Mouse (Mus musculus) NIH3T3 (cell line): ENCODE measurements at regions not wholly inside any gene's neighbourhood (a gene's known extent, or its start where the extent isn't known, plus 50 kb on each side); places are given as distances from the start of the nearest gene placed in this dataset.
A peak's percentile ranks its signal among the peaks of the same experiment; 100 is the strongest.

Experiments
- DNase-seq: peaks from one replicate; pipeline ENCODE4 v3.0.0-alpha.2; 2012; ENCODE audit warnings: low read depth

GRCm38 (mm10) chr16:62681880-62682279, 104.7 kb downstream of the Nsun3 start:
- DNase-seq: no peak

DNA sequence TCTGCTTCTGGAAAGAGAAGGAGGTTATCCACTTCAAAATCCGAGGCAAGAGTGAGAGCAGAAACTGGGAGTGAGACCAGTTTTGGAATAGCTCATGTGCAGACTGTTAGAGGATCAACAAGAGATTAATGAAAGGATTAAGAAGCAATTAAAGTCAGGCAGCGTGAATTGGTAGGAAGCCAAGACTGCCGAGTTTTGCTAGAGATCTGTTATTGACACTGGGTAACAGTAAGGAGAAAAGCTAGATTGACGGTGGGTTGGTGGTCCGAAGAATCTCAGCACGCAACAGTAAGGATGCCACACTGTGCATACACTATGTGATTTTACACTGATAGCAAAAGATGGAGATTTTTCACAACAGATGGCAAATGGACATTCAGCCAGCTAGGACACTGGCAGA, 109.8 kb downstream of the Nsun3 start:
- no peak for DNase-seq

GRCm38 (mm10) chr16:62657383-62657782, 129.2 kb downstream of the Nsun3 start:
- DNase-seq: no peak

DNA sequence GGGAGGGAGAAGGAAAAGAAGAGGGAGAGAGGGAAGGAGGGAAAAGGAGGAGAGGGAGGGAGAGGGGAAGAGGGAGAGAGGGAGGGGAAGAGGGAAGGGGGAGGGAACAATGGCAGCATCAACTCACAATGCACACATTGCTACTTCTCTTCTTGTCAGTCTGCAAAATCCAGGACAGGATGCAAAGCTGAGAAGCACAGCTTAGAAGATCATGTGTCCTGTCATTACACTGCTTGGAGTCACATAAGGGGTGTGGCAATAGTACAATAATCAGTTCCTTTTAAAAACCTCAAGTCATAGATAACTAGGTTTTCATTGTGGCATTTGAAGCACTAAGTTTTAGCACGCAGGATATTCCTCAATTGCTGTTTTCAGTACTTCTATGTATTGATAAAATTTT, 132.2 kb downstream of the Nsun3 start:
- no peak for DNase-seq

DNA sequence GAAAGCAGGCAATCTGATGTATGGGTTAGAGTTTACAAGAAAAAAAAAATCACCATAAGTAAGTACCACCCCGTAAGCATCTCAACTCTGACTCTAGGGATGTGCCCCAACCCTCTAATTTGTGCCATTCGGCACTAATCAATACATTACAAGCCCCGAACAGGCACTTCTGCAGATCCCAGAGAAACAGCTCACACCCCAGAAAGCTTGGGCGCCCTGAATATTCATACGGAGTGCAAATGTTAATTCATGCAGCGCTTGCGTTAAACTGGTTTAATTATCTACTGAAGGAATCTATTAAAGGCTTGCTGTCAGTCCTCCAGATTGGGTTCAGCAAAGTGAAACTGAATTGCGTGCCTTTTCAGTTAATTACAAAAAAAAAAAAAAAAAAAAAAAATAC, 132.8 kb downstream of the Nsun3 start:
- DNase-seq: no peak

DNA sequence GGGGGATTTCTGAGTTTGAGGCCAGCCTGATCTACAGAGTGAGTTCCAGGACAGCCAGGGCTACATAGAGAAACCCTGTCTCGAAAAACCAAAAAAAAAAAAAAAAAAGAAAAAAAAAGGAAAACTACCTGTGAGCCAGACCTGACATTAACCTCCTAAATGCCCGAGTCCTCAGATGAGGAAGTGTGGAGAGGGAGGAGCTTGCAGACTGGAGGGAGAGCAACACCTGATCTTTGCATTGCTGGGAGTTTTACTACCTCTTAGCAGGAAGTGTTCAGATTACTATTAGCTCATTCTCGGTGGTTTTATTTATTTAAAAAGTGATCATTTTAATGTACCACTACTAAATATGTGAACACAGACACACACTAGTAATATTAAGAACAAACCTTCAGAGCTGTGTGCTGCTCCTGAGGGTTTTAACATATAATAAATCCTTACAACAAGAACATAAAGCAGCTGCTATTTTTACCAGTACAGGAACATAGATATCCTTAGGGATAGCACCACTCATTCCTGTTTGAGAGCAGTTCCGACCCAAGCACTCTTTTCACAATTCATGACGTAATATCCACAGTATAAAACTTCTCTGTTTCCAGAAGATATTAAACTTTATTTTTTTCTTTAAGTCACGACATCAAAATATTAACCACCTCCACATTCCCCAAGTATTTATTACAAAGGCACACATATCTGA, 133.7 kb downstream of the Nsun3 start:
- DNase-seq: no peak

- no peak for DNase-seq
These were observed 135.8 kb downstream of the Nsun3 start for GRCm38 (mm10) chr16:62650856-62651255.

DNA sequence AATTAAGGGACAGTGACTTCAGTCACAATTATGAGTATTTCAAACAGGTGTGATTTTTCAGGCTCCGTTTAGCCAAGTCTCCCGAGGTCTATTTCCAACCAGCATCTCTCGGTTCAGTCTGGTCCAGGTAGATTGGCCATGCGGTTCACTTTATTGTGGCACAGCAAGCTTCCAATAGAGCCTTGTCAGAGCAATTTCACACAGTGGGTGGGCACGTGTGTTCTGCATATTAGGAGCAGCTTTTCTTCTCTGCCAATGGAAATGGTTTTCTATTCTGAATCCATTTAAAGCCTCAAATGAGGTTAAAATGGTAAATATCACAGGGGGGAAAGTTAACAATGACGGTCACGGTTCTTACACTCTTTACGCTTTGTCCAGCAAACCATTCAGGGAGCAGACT, 138.3 kb downstream of the Nsun3 start:
- no peak for DNase-seq

- DNase-seq: peak; percentile 42
These were observed 140.5 kb downstream of the Nsun3 start for GRCm38 (mm10) chr16:62646113-62646512.

DNA sequence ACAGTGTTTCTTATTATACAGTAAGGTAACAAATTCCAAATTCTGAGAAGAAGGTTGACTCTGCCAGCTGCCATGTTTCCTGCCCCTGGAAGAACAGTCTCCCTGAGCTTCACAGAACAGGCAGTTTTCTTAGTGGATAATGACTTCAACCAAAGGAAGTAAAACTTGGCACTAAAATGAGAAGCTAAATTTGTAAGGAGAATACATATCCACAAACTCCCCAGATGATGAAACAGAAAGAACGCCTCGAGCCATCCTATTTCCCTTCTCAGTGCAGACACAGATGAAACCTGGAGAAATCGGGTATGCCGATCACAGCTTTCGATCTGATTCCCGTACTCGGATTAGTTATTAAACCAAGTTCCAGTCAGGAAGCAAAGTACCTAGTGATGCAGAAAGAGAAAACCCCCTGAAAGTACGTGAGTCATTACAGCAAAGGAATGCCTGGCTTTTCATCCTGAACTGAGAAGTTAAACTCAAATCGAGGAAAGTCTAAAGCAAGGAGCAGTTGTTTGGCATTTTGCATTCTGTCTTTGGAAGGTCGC, 143.7 kb downstream of the Nsun3 start:
- DNase-seq: no peak

DNA sequence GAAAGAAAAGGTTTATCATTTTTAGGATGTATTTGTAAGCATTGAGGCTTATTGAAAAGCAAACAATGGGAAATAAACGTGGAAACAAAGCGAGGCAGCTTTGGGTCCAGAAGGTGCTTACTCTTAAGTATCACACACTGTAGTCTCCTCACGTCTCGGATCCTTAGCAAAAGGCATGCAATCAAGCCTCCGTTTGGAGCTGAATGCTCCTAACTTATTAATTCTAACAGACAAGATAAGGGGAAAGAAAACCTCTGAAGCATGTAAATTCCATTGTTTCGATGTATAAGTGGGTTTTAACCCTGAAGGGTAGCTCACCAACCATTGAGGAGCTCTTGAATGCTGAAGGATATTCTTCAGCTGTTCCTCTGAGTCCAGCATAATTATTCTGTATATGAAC, 162.7 kb downstream of the Nsun3 start:
- DNase-seq: no peak

DNA sequence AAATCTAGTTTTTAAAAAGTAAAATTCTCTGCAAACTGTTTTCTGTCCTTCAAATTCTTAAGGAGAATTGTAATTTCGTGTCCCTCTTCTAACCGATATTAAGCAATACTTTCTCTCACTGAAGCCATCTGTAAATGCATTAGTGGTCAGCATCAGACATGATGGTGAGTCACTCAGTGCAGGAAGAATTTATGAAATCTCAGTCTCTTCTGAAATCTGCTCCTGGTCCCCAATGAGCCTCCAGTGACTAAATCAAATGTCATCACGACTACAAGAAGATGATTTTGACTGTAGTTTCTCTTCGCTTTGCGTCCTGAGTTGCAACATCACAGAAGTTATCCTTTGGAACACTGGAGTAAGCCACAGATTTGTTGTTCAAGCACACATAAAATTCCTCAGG, 175.7 kb downstream of the Nsun3 start:
- DNase-seq: peak; percentile 2

DNA sequence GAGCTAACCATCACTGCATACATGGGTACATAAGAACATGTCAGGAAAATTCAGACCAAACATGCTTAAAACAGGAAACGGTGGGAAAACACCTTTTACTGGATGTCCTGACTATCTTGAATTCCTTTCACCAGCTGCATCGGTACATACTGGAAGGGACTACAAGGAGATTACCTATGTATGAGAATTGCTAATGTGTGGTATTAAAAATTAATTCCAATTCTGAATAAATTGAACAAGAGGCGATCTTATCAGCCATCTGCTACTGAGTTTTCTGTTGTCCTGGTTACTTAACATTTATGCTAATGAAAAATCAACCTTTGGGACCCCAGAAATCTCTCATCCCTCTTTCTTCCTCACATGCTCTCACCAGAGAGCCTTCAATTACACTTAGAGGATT, 178.0 kb downstream of the Nsun3 start:
- no peak for DNase-seq

- DNase-seq: peak; percentile 3
These were observed 180.7 kb downstream of the Nsun3 start for GRCm38 (mm10) chr16:62605920-62606319.

DNA sequence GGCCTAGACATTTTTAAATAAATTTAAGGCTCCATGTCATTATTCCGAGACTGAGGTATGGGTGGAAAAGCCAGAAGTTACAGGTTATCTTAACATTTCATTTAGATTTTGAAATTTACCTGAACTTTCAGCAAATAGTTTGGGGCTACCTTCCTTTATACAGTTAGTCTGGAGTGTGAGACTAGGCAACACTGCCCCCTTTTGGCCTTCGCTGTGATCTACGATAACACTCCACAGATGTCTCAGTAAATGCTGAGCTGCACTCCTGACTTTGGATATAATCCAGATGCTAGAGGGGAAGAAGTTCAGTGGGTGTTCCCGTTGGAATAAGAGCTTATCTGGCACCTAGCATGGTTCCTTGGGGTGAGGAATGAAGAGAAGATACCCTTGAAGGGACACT, 224.6 kb downstream of the Nsun3 start:
- DNase-seq: peak; percentile 12

- no peak for DNase-seq
These were observed 243.5 kb downstream of the Nsun3 start for GRCm38 (mm10) chr16:62543156-62543555.

DNA sequence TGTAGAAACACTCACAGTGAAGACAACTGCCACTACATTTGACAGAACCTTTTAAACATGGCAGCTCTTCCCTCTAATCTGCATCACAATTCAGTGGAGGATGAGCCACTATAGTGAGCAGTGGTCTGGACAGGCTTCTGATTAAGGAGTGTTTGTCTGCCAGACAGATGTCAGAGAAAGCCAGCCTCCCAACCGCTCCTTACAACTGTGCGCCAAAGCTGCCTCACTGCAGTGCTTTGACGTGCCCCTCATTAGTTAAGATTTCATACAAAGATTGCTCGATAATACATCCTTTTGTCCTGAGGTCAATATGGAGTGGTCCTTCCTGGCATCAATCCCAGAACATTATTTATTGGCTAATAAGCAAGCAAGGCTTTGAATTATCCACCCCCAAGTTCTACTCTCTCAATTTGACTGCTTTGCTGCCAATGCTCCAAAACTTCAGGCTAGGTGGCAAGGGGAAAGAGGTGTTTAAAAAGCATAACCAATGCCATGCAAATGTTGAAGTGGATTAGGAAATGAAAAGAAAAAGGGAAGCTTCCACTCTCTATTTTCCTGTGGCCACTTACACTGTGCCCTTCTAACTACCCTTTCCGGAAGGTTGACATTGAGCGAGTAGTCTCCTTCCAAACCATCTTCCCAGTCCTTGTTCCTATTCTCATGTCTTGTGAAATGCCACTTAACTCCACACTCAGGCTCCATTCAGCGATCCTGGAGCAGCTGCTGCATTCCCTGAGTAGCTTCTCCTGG, 248.7 kb downstream of the Nsun3 start:
- DNase-seq: no peak

DNA sequence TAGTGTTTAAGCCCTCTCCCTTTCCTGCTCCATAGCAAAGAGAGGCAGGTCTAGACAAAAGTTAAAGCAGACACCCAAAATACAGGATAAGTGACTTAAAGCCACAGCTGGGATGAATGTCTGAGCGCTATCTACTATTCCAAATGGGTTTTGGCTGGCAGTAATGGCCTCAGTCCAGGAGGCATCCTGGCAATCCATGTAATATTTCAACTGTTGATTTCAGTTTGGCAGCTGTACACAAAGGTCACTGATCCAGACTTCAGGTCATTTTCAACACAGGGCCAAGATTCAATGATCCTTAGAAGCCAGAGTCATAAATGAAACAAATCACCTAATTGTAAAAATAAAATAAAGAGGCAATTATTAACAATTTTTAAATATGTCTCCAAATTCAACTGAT, 277.3 kb downstream of the Nsun3 start:
- no peak for DNase-seq

- DNase-seq: peak; percentile 43
These were observed 279.7 kb downstream of the Nsun3 start for GRCm38 (mm10) chr16:62506725-62507482.

- no peak for DNase-seq
These were observed 285.7 kb downstream of the Nsun3 start for GRCm38 (mm10) chr16:62500870-62501269.

DNA sequence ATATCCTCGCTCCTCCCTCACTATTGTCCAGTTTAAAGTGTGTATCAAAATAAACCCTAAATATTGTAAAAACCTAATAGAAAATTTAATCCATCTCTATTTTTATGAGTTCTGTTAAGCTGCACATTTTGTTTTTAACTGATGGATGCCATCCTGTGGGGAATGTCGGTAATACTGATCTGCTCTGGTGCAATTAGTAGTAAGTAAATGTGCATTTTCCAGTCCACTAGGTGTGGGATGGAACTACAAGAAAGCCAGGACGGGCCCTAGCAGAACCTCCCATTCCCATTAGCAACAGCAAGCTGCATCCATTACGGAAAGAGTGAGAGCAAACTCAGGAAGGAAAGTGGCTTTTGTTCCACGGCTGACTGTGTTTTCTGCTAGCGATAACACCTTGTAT, 286.3 kb downstream of the Nsun3 start:
- no peak for DNase-seq

- DNase-seq: no peak
These were observed 287.9 kb downstream of the Nsun3 start for GRCm38 (mm10) chr16:62498761-62499160.

DNA sequence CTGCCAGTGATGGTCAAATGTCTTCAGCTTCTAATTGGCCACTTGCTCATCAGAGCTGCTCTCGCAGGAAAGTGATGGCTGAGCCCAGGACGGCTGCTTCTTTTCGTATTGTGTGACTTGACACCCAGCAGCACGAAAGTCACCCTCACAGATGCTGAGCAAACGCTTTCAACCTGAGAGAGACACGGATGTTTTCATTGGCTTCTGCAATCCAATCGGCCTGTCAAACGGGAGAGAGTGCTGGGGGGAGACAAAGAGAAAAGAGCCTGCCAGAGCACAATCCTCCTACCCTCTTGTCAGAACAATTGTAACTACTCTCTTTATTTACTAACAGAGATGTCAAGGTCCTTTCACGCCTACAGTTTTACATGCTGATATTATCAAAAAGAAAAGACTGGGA, 289.9 kb downstream of the Nsun3 start:
- DNase-seq: no peak
